Mouse (Mus musculus) frontal cortex, postnatal 36 days (tissue): ENCODE measurements at regions not wholly inside any gene's neighbourhood (a gene's known extent, or its start where the extent isn't known, plus 50 kb on each side); places are given as distances from the start of the nearest gene placed in this dataset.
A peak's percentile ranks its signal among the peaks of the same experiment; 100 is the strongest.

ENCODE experiments used
- DNase-seq, 2 experiments: peaks; one replicate each; pipeline ENCODE4 v3.0.0; 2022; ENCODE audit warnings: low spot score in 2 of 2

DNA sequence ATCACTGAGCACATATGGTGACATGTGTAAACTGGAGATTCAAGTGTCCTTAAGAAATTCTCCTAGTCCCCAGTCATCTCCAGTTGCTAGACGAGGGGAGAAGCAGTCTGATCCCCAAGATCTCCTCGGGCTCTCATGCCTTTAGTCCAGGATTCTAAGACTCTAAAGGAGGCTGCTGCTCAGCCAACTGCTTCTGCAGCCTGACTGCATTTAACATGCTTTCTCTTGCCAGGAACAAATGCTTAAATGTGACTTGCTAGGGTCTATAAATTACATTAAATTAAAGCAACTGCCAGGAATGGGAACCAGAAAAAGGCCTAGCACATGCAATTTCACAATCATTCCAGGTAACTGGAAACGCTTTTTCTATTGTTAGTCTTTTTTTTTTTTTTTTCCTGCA lies 599.8 kb upstream of the Gcfc2 start:
- DNase-seq, result peak in 1 of 2 experiments; percentile 1

DNA sequence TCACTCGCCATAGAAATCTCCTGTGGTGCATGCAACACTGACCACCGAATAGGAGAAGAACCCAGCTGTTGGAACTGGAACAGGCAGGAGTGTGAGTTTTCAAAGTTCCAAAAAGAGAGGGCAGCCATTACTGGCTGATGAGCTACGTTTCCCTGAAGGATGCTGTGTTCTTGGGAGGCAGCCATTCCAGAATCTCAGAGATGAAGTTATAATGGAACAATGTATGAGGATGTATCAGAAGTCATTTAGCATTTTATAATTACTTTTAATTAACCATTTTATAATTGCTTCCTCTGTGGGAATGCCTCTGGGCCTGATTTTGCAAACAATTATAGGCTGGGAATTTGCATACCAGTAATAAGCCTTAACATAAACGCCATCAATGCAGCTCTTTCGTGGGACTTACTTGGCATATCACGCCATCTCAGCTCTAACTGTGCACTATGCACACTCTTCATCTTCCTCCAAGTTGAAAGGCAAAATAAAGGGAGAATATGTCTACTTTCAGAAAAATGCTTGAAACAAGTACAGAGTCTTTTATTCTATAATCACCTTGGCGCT lies 559.4 kb upstream of the Gcfc2 start:
- DNase-seq, result no peak

DNA sequence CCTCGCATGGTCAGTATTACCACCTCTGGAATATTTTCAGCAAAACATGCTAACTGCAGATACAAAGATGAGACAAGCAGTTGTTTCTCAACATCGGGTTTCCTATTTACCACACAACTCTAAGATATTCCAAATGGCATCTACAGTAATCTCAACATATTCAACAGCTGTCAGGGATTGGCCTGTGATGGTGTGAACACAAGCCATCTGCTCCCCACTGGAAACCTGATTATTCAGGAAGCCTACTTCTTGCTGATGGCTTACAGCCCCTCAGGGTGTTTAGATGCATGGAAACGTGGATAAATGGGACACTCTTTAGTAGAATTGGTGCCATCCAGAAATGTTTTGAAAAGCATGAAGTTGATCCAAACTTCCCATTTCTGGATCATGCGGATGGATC lies 535.0 kb upstream of the Gcfc2 start:
- DNase-seq, result peak; percentile 1 to 28

DNA sequence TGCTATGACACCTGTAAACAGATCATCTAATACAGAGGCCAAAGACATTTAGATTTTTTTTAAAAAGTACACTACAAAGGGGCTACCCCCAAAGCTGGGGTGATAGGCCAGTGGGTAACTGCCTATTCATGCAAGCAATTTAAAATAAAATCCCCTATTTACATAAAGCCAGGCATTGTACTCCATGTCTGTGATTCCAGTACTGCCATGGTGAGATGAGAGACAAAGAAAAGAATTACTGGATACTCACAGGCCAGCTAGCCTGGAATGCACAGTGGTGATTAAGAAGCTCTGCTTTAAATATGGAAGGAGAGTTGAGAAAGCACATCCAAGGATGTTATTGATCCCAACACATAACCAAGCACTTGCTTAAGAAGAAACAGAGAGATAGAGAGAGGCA lies 520.3 kb upstream of the Gcfc2 start:
- DNase-seq, result no peak

DNA sequence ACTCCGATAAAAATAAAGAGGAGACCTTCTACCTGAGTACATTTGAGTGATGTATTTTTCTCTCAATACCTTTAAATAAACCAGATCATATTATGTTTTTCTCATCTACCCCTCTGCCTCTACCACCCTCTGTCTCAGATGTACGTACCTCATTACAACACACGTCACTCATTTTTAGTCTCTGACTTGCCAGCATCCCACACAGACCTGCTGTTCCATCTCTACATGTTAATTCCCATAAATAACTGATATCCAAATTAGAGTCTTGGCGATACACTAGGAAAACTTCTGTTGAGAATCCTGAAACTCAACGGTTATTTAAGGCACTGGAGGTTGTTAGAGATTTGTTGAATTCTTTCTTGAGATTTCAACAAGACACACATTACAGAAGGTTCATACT lies 509.9 kb upstream of the Gcfc2 start:
- DNase-seq, result peak; percentile 8 to 75

DNA sequence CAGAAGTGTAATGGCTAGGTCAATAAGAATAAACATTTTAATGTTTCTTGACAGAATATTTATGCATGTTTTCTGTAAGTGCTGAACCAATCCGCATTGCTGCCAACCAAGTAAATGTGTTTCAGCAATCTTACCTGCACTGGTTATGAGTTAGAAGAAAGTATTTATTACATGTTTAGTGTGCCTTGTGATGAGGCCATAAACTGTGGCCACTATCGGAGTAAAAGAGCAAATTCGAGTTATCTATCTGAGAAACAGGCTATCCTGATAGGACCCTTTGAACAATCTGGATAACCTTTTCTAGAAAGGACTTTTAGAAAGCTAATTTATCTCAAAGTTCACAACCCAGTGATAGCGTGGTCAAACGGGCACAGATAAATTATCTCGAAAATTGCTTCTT lies 488.7 kb upstream of the Gcfc2 start:
- DNase-seq, result no peak

DNA sequence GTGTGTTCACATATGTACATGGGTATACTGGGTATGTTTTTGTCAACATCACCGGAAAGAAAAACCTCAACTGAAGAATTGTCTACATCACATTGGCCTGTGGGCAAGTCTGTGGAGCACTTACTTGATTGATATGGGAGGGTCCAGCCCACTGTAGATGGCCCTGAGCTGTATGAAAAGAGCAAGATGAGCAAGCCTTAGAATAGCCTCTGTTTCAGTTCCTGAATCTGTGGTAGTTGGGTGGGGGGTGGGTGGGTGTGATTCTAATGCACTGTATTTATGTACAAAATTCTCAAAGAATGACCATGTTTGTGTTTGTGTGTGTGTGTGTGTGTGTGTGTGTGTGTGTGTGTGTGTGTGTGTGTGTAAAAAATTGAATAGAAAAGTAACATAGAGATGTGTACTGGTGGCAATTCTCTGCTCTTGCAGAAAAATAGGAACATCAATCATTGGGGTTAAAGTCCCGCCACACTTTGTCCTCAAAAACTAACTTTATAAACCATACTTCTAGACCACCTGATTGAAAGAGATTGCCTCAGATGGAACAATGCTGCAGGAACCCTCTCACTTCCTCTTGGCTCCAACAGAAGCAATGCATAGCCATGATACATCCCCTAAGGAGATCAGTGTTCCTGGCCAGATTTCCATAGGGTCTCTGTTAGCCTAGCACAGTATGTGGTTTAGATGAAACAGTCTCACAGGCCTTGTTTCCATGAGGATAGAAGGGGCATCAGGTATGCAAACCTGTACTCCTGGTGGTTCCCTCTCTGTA lies 484.3 kb upstream of the Gcfc2 start:
- no peak for DNase-seq

DNA sequence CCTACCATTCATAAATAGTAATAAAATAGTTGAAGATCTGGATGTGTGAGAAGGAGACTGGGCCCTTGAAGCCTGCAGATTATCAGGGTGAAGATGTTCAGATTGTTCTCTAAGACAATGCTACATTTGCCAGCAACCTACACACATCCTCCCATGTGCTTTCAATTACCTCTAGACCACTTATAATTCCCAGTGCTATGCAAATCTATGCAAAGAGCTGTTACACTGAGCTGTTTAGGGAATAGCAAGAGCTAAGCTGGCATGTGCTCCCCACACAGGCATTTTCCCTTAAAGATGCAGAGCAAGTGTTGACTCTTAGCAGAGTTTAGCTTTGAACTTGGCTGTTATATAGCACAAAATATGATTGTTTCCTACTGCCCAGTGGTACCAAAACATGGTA lies 482.1 kb upstream of the Gcfc2 start:
- DNase-seq, result peak in 1 of 2 experiments; percentile 10

DNA sequence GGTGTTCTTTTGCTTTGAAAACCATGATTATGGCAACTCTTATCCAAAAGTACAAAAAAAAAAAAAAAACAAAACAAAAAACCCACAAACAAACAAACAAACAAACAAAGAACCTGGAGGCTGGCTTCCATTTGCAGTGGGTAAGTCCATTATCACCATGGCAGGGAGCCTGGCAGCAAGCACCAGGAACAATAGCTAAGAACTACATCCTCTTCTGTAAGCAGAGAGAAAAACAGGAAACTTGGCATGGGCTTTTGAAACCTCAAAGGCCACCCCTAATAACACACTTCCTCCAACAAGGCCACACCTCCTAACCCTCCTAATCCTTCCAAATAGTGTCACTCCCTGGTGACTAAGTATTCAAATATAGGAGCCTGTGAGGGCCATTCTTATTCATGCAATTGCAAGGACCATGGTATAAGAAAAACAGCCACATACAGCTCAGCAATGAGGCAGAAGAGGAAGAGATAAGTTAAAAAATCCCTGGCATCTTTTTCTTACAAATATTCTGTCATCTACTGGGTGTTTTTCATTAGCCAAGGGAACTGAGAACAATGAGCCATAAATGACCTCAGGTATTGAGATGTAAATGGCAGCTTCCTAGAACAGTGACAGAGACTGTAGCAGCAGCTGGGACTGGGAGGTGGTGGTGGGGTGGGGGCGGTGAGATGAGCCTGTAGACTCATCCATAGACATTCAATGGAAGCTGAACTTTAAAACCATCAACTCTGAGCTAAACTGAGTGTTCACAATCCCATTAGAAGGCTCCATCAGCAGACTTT lies 477.3 kb upstream of the Gcfc2 start:
- no peak for DNase-seq

DNA sequence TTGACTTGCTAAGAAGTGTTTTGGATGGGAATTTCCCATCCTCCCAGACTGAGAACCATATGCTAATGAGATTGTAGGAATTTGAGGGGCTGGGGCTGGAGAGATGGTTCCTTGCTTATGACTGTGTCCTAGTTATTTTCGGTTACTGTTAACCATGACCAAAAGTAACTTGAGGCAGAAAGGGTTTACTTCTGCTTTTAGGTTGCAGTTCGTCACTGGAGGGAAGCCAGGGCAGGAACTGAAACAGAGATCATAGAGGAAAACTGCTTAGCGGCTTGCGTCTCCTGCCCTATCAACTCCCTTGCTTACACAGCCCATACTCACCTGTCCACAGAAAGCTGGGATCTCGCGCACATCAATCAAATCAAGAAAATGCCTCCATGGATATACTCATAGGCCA lies 475.8 kb upstream of the Gcfc2 start:
- DNase-seq, result no peak

DNA sequence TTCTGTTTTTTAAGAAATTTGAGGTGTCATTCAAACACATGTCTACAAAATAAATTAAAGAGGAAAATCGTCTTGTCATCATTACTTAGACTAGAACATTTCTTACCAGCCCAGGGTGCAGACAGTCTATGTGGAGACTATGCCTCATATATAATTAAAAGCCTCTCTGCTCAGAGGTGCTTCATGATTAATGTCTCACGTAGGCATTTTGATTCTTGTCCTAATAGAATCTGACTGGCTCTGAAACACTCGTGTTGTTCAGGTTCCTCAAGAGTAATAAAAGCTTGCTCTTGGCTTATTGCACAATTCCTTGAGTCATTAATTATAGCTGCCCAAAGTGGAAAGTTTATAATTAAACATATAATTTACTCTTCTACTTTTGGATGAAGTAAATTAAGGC lies 475.1 kb upstream of the Gcfc2 start:
- no peak for DNase-seq

DNA sequence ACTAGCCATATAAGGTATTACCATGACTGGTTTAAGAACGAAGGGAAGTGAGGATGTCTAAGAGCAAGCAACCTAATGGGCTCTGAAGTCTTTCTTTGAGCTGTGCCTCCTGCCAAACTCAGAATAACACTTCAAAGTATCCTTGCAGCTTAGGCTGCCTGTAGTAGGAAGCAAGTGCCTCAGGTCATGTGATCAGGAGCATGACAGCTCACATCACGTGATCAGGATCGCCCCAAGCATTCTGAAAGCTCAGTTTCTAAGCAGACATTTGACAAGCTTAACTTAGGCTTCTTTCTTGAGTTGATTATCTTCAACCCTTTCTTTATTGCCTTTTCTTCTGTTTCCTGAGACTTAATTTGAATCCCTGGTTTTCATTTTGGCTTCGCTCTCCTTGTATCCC lies 462.4 kb upstream of the Gcfc2 start:
- no peak for DNase-seq

DNA sequence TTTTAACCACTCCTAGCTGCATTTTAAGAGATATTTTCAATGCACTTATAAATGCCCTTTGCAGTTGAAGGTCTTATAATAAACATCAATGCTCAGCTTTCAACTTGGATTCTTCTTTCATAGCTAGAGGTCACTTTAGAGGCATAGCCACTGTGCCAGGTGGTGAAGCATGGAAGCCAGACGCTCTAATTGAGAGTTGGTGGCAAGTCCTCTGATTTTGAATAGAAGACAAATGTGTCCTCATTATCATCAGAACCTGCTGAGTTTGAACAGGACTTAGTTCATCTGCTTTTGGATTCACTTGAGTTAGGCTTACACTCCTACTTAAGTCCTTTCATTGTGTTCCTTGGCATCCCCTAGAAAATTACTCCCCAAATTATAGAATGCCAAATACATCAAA lies 459.0 kb upstream of the Gcfc2 start:
- no peak for DNase-seq

DNA sequence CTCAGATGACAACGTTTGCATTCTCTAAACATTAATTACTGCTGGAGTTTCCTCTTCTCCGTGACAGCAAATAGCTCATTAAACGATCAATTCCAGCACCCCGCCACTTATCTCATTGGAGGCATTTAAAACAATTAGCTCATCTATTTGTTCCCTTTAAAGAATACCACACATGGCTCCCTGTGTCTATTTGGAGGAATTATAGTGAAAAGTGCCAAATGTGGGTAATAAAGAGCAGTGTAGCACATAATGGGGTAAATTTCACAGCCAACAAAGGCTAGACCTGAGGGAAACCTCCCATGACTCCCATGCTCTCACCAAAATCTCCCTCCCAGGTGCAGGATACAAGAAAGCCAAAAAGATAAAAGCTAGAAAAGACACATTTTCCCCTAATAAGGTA lies 456.9 kb upstream of the Gcfc2 start:
- DNase-seq, result no peak

DNA sequence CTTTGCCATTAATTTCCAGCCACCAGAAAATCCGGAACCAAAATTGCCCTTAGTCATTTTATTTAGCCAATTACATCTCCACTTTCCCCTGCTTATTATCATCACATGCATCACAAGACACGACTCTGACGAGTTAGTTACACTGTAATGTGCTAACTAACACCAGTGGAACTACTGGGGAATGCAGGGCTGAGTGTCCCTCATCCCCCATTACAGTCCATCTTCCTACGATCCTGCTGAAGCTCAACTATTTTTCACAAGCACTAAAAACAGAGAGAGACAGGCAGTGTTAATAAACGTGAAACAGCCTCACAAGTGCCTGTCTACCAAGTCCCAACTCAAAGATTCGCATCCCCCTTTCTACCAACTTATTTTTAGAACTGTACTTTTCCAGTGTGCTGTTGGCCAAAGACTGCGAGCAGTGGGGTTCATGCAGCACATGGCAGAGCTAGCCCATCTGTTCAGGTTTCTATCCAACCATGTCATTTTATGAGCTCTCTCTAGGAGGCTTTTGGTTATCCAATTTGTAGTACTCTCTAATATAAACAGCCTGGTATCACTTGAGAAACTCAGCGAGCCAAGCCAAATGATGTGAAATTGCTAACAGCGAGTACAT lies 452.0 kb upstream of the Gcfc2 start:
- DNase-seq, result peak in 1 of 2 experiments; percentile 39

DNA sequence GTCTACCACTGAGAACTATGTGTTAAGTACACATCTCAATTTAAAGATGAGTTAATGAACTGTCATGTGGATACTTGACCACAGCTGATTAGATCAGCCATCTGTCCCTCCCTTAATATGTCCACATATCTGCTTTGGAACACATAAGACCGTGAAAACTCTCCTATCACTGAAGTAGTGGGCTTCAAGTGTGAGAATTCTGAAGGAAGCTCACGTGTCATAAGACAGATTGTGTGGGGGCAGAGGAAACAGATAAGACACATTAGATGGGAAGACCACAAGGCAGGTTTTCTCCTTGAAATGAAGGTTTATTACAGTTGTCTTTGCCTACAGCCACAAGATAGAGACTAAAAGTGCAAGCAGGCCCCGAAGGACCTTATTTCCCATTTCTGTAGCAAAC lies 451.0 kb upstream of the Gcfc2 start:
- peak in 1 of 2 experiments; percentile 33 for DNase-seq

DNA sequence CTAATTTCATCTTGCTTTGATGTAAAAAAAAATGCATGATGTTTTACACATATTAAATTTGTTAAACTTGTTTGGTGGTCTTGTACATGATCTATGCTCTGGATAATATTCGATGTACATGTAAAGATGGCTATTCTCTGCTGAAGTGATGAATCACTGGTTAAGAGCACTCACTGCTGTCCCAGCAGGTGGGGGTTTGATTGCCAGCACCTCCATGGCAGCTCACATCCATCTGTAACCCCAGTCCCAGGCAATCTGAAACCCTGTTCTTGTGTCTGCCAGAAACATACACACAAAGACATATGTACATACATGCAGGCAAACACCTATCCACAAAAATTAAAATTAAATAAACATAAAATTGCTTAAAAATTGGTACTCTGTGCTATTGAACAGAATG lies 448.7 kb upstream of the Gcfc2 start:
- no peak for DNase-seq

DNA sequence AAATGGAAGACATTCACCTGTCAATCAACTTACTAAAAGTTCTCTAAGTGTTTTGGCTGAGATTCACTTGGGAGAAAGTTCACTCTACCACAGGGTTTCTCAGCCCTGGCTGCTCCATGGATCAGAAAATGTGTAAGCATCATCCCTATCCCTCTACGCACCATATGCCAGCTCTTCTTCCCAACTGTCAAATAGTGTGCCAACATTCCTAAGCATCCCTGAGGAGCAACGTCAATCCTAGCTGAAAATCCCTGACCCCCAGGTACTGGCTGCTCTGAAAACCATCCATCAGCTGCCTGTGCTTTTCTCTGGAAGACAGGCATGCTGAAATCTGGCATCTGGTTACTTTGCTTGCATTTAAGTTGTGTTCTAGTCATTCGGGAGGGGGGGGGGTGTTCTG lies 436.5 kb upstream of the Gcfc2 start:
- no peak for DNase-seq

DNA sequence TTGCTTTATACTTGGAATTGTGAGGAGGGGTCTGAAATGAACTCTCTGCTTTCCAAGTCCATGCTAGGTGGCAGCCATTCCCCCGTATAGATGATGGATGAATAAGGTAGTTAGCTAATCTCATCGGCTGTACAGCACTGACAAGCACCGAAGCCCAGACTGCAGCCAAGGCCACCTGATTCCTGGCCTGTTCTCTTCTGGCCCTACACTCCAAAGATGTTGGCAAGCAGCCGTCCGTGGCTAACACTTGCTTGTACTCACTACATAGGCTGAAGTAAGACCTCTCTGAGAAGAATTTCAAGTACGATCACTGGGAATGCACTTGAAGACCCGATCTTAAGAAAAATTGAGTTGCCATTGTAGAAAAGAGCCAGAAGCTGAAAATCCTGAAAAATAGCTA lies 427.2 kb upstream of the Gcfc2 start:
- no peak for DNase-seq

DNA sequence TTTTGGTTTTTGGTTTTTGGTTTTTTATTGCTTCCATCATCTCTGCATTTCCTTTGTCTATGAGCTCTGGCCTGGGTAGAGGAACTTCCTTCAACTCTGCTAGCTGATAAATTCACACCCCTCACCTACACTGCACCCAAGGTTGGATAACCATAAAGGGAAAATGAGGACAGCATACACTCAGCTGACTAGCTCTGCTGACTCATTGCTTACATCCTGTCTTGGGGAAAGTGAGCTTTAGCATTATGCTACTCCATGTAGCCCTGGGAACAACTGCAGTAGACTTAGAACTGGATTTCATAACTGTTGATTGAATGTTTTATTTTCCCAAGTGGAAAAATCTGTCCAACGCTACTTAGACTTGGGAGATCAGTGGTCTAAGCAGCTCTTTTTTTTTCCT lies 406.3 kb upstream of the Gcfc2 start:
- peak in 1 of 2 experiments; percentile 16 for DNase-seq

DNA sequence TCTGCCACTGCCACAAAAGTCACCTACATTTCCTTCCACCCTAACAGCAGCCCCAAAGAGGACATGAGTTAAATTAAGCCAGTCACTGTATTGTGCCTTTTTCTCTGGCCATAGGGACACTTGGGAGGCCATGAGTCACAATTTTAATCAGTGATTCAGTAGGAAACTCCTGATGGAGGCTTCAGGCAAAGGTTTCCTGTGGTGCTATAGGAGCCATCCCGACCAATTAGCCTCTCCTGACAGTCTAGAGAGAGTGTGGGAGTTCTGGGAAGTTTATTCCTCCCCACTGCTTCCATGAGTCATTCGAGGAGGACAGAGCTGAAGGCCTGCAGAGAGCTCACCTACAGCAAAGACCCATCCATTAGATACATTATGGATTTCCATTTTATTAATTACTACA lies 361.2 kb upstream of the Gcfc2 start:
- no peak for DNase-seq

DNA sequence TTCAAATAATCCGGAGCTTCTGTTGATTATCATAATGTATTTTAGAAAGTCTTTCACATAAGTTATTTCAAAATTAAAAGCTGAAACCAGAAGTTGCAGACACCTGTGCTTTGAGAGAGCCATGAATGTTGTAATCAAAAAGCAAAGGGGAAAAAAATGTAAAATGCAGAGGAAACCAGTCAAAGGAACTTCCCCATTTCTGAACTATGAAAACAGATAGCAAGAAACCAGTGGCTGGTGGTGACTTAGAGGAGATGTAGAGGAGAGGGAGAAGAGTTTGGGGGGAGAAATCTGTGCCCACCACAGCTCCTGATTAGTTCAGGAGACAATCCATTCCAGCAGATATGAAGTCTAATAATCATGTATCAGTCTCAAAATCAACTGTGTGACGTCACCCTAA lies 360.3 kb upstream of the Gcfc2 start:
- no peak for DNase-seq

DNA sequence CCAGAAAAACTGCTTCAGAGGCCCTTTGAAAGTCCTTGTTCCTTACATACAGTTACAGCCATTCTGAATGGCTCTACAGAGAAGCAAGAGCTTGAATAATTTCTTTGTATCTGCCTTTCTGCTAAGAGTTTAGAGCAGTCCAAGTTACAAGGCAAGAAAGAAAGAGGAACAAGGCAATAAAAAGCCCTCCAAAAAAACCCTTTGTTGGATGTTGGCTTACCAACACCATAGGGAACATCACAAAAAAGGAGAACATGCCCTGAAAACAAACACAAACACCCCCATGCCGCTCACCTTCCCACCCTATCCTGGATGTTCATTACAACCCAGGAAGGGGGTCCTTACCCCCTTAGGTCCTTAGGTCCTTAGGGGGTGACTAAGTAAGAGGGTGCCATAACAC lies 359.2 kb upstream of the Gcfc2 start:
- no peak for DNase-seq
